Mouse (Mus musculus) kidney, adult 2 months (tissue): Measurements from ENCODE around the gene Rpl27. TPM values are rescaled to one million over a fixed set of nuclear protein-coding genes. Genes with fewer than 3 reads are reported as not detected.
"Not testable (repeated sequence)": the region's sequence is repeated elsewhere in the genome, so short reads cannot be mapped to it uniquely, and the experiment has no call there.

ENCODE experiments used
- DNase-seq: peaks from one replicate; pipeline ENCODE4 v3.0.0; 2021
- H3K27ac ChIP-seq: fragments of 200-500 bp; 2 replicates; pipeline ENCODE4 v1.5.1; 2012; ENCODE audit warnings: low read depth, low read length, control low read depth, inconsistent platforms; ENCODE audit not compliant: insufficient read depth
- H3K27me3 ChIP-seq: fragments of 200-500 bp; replicated peaks from 2 replicates; pipeline ENCODE4 v1.6.1; 2012; ENCODE audit warnings: mild to moderate bottlenecking, moderate library complexity, low read length, inconsistent platforms; ENCODE audit not compliant: control insufficient read depth, insufficient read depth
- H3K36me3 ChIP-seq: fragments of 200-500 bp; 2 replicates; pipeline ENCODE4 v1.6.1; 2012; ENCODE audit warnings: mild to moderate bottlenecking, moderate library complexity, low read length, inconsistent platforms; ENCODE audit not compliant: control insufficient read depth, insufficient read depth
- H3K4me1 ChIP-seq: fragments of 200-500 bp; 2 replicates; pipeline ENCODE4 v1.6.1; 2011; ENCODE audit warnings: low read length; ENCODE audit not compliant: control insufficient read depth, insufficient read depth
- H3K4me3 ChIP-seq: fragments of 200-500 bp; 2 replicates; pipeline ENCODE4 v1.5.1; 2011; ENCODE audit warnings: mild to moderate bottlenecking, low read depth, low read length, control low read depth; ENCODE audit not compliant: insufficient read depth
- CTCF ChIP-seq: fragments of 200-500 bp; conservative IDR thresholded peaks from 2 replicates; pipeline ENCODE4 v1.5.1; 2011; ENCODE audit warnings: low read depth, mild to moderate bottlenecking, control low read depth, low read length, moderate library complexity, mixed read lengths; ENCODE audit not compliant: insufficient read depth, insufficient read length
- POLR2A ChIP-seq: fragments of 200-500 bp; IDR thresholded peaks from one replicate; pipeline ENCODE4 v1.6.1; 2011; ENCODE audit warnings: low read depth, low read length, control low read depth
- WGBS: fragments of 180-500 bp; shearing (Covaris S2); methylation state at CpG from one replicate; pipeline ENCODE4 v1.1.7; 2018; 5-methylcytosine and 5-hydroxymethylcytosine counted together
- polyA plus RNA-seq: library from polyadenylated mRNA; depleted of rRNA; stranded (reverse); fragments of >200 nt; gene quantifications from 2 replicates; pipeline ENCODE4 v1.2.3, GENCODE M21; 2012

Rpl27 gene
- polyA plus RNA-seq, 1 experiment: 408 TPM

DNA sequence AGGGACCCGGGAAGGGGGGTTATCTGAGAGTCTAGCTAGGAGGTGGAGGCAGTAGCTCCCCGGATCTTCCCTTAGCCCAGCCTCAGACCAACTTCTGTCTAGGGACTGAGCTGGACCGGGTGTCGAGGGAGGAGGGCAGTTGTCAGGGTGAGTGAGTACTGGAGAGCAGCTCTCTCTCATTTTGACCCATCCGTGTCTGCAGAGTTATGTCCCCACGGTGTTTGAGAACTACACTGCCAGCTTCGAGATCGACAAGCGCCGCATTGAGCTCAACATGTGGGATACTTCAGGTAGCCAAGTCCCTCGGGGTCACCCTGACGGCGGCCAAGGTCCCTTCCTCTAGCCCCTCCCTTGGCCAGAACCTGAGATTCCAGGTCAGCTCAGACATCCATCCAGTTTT is 26.6 kb downstream of the Rpl27 start:
- H3K27me3 ChIP-seq: no peaks in the 10 kb centered on the region
- peaks cover 11% of the 10 kb centered on the region; the same call in 1 of the 2 replicates for H3K4me1 ChIP-seq
- DNase-seq: no peak
- WGBS: 12% methylated on average over 13 of the region's 13 CpGs
- H3K27ac ChIP-seq: no peak overlapping the region
- no peaks in the 10 kb centered on the region for H3K36me3 ChIP-seq
- TF ChIP-seq CTCF (no peak), POLR2A (no peak)
- peak overlapping the region; percentile 57 for H3K4me3 ChIP-seq

DNA sequence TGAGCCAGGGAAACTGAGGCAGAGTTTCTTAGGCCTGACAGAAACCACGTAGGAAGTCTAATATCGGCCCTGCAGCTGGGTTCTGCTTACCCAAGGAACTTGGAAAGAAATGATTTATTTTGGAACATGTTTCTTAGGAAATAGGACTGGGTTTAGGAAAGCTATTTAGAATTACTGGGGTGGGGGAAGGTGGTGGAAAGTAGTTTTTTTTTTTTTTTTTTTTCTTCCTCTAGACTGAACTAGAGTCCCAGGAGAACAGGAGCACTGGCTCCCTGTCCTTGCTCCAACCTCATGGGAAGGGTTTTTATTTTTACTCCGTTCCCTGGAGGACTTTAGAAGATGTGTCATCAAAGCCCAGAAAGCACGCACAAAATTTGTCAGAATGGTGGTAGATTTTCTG is 27.1 kb downstream of the Rpl27 start:
- no peaks in the 10 kb centered on the region for H3K36me3 ChIP-seq
- no peak overlapping the region for H3K4me3 ChIP-seq
- no peak for DNase-seq
- no peaks in the 10 kb centered on the region for H3K27me3 ChIP-seq
- peaks cover 8% of the 10 kb centered on the region; the same call in 1 of the 2 replicates for H3K4me1 ChIP-seq
- no peak for TF ChIP-seq POLR2A
- no peak for TF ChIP-seq CTCF
- 61% methylated on average over 4 of the region's 4 CpGs for WGBS
- no peak overlapping the region for H3K27ac ChIP-seq

DNA sequence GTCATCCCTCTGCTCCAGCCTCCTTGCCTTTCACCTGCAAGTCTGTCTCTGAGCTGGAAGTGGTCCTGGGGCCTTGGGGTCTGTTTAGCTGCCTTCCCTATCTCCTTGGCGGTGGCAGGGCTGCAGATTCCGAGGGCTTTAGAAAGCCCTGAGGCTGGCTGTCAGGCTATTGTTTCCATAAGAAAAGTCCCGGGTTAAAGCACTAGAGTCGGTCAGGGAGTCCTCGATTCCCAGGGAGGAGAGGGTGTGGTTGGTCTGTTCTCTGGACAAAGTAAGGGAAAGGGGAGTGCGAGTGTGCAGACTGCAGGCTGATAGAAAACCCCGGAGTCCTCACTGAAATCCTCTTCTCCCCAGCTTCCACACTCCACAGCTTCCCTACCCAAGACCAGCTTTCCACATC is 28.1 kb downstream of the Rpl27 start:
- no peaks in the 10 kb centered on the region for H3K36me3 ChIP-seq

GRCm38 (mm10) chr11:101471926-101472325 is 29.8 kb downstream of the Rpl27 start:
- Histone ChIP-seq H3K27ac (no peak overlapping the region), H3K27me3 (no peaks in the 10 kb centered on the region), H3K36me3 (no peaks in the 10 kb centered on the region), H3K4me3 (no peak overlapping the region), H3K4me1 (no peaks in the 10 kb centered on the region; the same call in 1 of the 2 replicates)
- TF ChIP-seq CTCF: no peak
- no peak for TF ChIP-seq POLR2A
- WGBS: 49% methylated on average over 3 of the region's 3 CpGs
- no peak for DNase-seq

More for the DNA sequence above, 28.1 kb downstream of the Rpl27 start:
- H3K4me1 ChIP-seq: no peaks in the 10 kb centered on the region; the same call in 1 of the 2 replicates
- H3K27ac ChIP-seq: no peak overlapping the region
- no peak for DNase-seq
- H3K27me3 ChIP-seq: no peaks in the 10 kb centered on the region
- no peak overlapping the region for H3K4me3 ChIP-seq
- WGBS: 73% methylated on average over 7 of the region's 7 CpGs
- TF ChIP-seq CTCF (no peak), POLR2A (no peak)

GRCm38 (mm10) chr11:101472336-101472735 is 30.2 kb downstream of the Rpl27 start:
- Histone ChIP-seq H3K27ac (no peak overlapping the region), H3K4me1 (no peaks in the 10 kb centered on the region; the same call in 1 of the 2 replicates), H3K27me3 (no peaks in the 10 kb centered on the region), H3K36me3 (no peaks in the 10 kb centered on the region), H3K4me3 (no peak overlapping the region)
- no peak for TF ChIP-seq POLR2A
- no peak for TF ChIP-seq CTCF
- no peak for DNase-seq
- 48% methylated on average over 7 of the region's 7 CpGs for WGBS

GRCm38 (mm10) chr11:101473686-101474085 is 31.6 kb downstream of the Rpl27 start:
- 67% methylated on average over 1 of the region's 1 CpGs for WGBS
- not testable (repeated sequence) for H3K36me3 ChIP-seq, H3K27ac ChIP-seq, H3K27me3 ChIP-seq, DNase-seq, H3K4me1 ChIP-seq, H3K4me3 ChIP-seq

GRCm38 (mm10) chr11:101474298-101474697 is 32.2 kb downstream of the Rpl27 start:
- no peaks in the 10 kb centered on the region for H3K4me1 ChIP-seq
- DNase-seq: no peak
- H3K36me3 ChIP-seq: no peaks in the 10 kb centered on the region
- no peak overlapping the region for H3K4me3 ChIP-seq
- no peaks in the 10 kb centered on the region for H3K27me3 ChIP-seq
- no peak overlapping the region for H3K27ac ChIP-seq
- TF ChIP-seq POLR2A (no peak), CTCF (no peak)
- WGBS: 77% methylated on average over 5 of the region's 5 CpGs

DNA sequence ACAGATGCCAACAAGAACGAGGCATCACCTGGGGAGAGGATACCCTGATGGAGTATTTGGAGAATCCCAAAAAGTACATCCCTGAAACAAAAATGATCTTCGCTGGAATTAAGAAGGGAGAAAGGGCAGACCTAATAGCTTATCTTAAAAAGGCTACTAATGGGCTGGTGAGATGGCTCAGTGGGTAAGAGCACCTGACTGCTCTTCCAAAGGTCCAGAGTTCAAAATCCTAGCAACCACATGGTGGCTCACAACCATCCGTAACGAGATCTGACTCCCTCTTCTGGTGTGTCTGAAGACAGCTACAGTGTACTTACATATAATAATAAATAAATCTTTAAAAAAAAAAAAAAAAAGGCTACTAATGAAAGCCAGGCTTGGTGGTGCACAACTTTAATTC is 34.3 kb downstream of the Rpl27 start:
- H3K27ac ChIP-seq, H3K36me3 ChIP-seq, H3K27me3 ChIP-seq, H3K4me1 ChIP-seq, H3K4me3 ChIP-seq: not testable (repeated sequence)
- 56% methylated on average over 4 of the region's 4 CpGs for WGBS
- DNase-seq: peak; percentile 54
